Mouse (Mus musculus): ENCODE measurements around the gene 4932438A13Rik. TPM values are rescaled to one million over a fixed set of nuclear protein-coding genes. Genes with fewer than 3 reads are reported as not detected.

The 4932438A13Rik gene
- total RNA-seq (2021), result 10 to 100 TPM; 46.3 to 55.4 TPM
- long read RNA-seq, experiment 1, partial matches to known transcripts, result 3 of 6 reads
- long read RNA-seq, experiment 1, other reads (novel, unspliced or antisense), result 2 of 6 reads
- long read RNA-seq, experiment 2, partial matches to known transcripts, result 2 of 2 reads
- long read RNA-seq, experiment 2, other reads (novel, unspliced or antisense), result 0 of 2 reads

- DNase-seq, result peak; percentile 100
These were observed at the start of gene 4932438A13Rik for GRCm38 (mm10) chr3:36862721-36863275. TSS of gene 4932438A13Rik (plus strand) at chr3:36863104.

GRCm38 (mm10) chr3:36816633-36817032, 46.3 kb upstream of the 4932438A13Rik start:
- DNase-seq, result no peak

GRCm38 (mm10) chr3:36819402-36819801, 43.5 kb upstream of the 4932438A13Rik start:
- DNase-seq, result no peak

GRCm38 (mm10) chr3:36821037-36821436, 41.9 kb upstream of the 4932438A13Rik start:
- DNase-seq, result no peak

DNA sequence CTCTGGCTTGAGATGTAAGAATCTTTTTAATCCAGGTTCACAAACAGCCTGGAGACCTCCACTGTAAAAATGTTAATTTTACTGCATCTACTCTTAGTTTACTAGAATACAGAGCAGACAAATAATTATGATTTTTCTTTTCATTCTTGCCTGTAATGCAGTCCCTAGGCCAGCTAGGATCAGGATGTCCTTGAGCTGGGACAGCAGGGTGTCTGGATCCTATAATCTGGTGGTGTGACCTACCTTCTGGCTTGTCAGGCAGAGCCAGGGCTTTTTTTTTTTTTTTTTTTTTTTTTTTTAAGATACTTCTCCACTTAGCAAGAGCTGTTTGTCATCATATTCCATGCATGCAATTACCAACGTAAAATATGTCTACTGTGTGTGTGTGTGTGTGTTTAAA, 37.8 kb upstream of the 4932438A13Rik start:
- no peak for DNase-seq

DNA sequence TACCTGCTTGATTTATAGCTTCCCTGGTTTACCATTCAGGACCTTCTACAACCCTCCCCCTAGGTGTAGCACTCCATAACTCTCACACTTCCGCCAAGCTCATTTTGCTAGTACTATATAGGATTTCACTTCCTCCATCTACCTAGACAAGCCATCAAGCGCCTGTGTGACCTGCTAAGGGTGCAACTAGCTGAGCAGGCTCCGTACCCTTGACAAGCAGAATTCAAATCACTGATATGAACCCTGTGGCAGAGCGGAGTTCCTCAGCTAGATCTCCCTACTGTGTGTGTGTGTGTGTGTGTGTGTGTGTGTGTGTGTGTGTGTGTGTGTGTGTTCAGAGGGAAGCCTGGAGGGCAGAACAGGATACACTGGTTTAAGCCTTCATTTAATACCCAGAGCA, 37.4 kb upstream of the 4932438A13Rik start:
- DNase-seq, result no peak

DNA sequence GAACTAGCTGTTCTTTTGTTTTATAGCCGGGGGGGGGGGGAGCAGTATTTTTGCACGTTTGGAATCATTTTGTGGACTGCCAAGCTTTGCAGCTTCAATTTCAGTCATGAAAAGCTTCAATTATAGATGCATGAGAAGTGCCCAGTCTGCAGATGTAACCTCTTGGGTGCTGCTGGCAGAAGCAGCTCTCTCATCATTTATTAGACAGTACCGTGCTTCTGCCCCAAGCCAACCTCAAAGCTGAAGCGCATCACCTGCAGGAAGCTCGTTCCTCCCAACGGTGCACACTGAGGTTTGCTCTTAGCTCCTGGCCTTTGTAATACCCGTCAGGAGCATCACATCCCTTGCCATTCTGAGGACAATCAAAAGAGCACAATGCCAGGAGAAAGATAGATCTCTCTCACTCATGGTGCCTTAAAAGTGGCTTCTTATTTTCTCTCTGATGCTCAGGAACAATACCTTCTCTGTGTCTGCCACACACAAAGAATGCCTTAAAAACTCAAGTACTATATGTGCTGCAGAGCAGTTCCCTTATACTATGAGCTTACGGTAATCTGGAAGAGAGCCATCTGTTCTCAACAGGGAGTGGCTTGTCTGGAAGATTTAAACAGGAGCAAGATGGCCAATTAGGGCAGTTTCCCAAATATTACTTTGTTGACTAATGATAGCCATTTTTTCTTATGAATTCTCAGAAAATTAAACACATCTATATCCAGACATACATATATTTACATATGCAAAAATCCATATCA, 35.5 kb upstream of the 4932438A13Rik start:
- DNase-seq, result no peak

DNA sequence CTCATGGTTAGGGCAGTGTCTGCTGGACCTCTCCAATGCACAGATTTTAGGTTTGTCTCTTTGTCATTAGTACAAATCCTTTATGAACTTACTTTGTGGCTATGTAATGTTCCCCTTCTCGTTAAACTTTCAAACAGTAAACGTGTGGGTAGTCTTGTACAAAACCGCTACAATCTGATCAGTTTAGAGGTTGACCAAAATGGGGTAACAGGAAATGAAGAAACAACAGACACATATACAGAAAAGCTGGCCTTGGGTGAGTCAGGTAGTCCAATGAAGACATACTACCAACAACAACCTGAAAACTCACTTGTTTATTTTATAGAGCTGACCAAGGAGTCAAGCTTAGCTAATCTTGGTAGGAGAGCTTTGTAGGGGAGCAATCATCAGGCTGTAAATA, 32.7 kb upstream of the 4932438A13Rik start:
- no peak for DNase-seq

DNA sequence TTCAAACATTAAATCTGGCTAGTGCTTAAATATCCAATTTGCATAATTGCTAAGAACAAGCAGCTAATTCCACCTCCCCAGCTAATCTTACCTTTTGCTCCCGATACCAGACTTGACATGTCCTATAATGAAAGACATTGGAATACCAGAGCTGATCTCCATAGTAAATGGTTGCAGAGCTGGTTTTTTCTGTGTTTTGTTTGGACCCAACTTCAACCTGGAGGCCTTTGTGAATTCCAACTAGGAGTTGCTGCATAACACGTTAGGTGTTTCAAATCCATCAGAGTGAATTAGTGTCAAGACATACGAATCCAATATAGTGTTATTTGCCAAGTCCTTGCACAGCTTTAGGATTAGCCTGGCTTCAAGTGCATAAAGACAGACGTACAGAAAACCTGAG, 28.5 kb upstream of the 4932438A13Rik start:
- no peak for DNase-seq

DNA sequence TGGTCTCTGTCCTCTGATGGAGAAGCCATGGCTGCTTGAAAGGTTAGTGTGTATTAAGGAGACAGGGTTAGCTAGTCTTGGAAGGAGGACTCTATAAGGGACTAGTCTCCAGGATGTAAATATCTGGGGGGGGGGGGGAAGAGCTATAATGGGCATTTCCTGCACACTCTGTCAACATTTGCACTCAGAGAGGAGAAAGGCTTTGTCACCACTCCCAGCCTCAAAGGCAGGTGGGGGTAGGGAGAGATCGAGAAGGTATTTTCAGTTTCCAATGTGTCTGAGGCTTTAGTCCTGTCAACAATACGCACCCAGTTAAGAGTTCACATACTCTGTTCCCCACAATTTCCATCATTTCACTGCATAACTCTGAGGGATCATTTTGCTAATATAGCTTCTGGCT, 28.1 kb upstream of the 4932438A13Rik start:
- DNase-seq, result no peak

- peak; percentile 24 for DNase-seq
These were observed 27.2 kb upstream of the 4932438A13Rik start for GRCm38 (mm10) chr3:36835525-36836203.

- no peak for DNase-seq
These were observed 26.1 kb upstream of the 4932438A13Rik start for GRCm38 (mm10) chr3:36836833-36837232.

DNA sequence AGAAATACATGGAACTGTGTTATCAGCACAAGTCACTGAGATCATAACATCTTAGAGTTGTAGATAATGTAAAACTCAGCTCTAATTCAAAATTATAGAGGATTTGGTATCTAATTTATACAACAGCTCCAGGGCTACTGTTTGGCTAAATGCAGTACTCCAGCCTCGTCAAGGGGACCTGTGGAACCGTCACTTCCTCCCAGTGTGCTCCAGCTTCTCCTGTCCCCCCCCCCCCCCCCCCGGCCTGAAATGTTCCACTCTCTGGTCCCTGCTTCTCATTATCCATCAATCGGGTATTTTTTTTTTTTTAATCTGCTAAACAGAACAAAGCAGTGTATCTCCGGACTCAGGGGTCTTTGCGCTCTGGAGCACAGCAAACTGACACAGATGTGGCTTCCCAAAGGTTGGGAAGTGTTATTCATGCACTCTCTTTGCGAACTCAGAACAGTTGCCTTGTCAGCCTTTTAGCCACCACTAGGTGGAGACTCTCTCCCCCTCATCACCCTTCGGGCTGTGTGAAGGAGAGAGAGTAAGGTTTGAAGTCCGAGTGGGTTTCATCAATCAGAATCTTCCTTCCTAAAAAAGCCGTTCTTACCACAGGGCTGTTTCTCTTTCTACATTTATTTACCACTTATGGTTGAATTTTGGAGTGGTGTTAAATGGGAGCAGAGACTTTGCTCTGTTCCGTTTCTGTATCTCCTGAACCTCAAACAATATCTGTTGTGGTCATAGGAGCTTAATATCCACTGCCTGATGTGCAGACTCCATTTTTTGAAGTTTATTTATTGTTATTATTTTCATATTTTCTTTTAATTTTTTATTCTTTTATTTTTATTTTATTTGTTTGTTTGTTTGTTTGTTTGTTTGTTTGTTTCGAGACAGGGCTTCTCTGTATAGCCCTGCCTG, 22.0 kb upstream of the 4932438A13Rik start:
- DNase-seq, result peak; percentile 75

GRCm38 (mm10) chr3:36853733-36854440, 9.0 kb upstream of the 4932438A13Rik start:
- no peak for DNase-seq

DNA sequence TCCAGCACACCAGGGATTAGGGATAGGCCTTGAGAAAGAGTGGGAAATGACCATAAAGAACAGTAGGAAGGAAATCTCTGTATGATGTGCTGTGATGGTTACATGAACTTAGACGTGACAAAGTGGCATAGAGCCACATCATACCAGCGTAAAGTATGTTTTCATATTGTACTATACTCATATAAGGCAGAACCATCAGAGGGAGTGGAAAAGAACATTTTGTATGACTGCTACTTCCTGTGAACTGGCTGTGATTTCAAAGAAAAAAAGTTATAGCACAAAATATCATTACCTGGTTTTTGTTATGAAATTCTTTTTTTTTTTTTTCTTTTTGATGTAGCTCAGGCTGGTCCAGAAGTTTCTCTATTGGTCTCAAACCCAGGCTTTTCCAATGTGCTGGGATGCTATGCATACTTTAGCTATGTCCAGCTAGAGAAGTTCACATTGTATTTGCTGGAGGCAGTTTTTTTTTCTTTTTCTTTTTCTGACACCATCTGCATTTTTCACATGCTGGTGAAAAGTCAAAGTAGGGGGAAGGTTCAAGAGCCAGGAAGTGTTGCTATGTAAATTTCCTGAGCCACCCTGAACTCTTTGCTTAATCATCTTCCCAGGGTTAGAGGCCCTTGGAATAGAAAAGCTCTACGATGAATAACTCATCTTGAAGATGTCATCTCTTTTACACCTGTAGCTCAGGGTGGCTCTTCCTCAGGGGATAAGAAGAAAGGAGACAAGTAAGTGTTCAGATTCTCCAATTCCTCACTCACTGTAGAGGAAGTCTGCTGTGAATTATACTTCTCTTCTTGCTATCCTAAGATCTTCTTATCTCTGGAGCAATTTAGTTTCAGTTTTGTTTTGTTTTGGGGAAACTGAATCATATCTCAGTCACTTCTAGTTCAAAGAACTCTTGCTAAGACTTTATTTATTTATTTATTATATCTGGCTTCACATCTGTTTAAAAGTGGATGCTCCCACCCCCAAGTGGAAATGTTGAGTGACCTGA, 1.2 kb upstream of the 4932438A13Rik start:
- no peak for DNase-seq

DNA sequence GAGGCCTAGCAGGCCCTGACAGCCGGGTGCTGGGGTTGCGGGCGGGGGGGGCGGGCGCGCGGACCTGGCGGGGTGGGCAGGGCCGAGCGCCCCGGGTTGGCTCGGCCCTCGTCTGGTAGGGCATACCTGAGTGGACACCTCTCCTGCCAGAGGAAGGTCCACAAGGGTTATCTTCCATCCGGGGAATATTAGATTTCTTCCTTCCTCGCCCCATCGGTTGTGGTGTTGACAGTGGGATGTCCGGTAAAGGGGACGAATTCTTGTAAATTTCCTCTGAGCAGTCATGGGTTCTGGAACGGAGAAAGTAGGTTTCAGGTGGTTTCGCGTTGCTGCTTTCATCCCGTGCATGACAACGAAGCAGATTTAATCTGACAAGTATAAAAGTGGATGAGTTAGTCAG, 523 bp downstream of the 4932438A13Rik start:
- no peak for DNase-seq

GRCm38 (mm10) chr3:36863881-36864280, 977 bp downstream of the 4932438A13Rik start:
- no peak for DNase-seq

DNA sequence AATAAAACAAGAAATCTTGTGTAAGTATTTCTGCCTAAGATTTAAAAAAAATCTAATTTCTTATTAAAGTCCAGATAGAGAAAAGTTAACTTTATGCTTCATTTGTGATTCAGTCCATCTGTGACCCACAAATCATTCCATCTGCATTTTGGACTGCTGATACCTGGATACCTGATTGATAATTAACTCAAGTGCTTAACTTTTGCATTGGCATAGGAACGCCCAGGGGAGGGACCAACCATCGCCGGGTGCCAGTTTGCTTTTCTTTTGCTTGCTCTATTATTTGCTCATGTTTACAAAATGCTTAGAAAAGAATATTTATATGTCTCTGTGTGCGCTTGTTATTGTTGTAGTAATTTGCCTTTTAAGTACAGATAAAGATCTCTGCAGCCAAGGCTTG, 1.6 kb downstream of the 4932438A13Rik start:
- DNase-seq, result no peak

GRCm38 (mm10) chr3:36905372-36905771, 42.5 kb downstream of the 4932438A13Rik start:
- DNase-seq, result no peak

DNA sequence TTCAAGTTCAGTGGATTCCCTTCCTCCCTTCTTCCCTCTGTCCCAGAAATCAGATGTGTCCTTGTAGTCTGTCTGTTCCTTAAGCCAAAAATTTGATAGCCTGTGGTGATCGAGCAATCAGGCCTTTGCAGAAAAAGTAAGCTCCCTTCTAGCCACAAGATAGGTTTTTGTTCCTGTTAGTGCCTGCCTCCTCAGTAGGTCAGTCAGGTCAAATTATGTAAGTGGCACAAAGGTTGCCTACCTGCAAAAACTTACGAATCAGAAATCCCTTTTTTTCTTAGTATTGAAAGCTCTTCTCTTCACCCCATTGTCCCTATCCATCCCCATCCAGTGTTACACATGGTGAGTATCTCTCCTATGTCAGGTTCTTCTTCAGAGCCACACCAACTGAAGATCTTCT, 54.9 kb downstream of the 4932438A13Rik start:
- DNase-seq, result no peak

All from adrenal gland, postnatal 10 days (tissue).